In genomic region chr6:94700612-94701011, GRCm38 (mm10) we compare ENCODE assay signal across 8 mouse cellular contexts. TPM values are rescaled to one million over a fixed set of nuclear protein-coding genes. Genes with fewer than 3 reads are reported as not detected.
A peak's percentile ranks its signal among the peaks of the same experiment; 100 is the strongest.
DNase-seq lines count a peak whose midpoint lies in the region; ATAC-seq and TF ChIP-seq lines count a peak whose summit lies in the region.

No protein-coding gene starts in this region.

- H3K4me2 ChIP-seq in hindbrain, postnatal 0 days (ENCODE audit: low read depth, low read length) = peak overlapping the region; percentile 88
- peak overlapping the region; percentile 96 for H3K4me2 ChIP-seq in liver, embryonic 11.5 days
- peak overlapping the region; percentile 100 for H3K4me2 ChIP-seq in myocyte (ENCODE audit: low read depth)

- H3K79me2 ChIP-seq in myocyte (ENCODE audit: control insufficient read depth, insufficient read depth) = peaks cover 38% of the 10 kb centered on the region

- no peaks in the 10 kb centered on the region for H3K9me3 ChIP-seq in hindbrain, postnatal 0 days (ENCODE audit: low read length)
- H3K9me3 ChIP-seq in liver, embryonic 11.5 days (ENCODE audit: control insufficient read depth, low read length) = no peaks in the 10 kb centered on the region

- H3K9ac ChIP-seq in hindbrain, postnatal 0 days (replicated peaks; ENCODE audit: low read length) = 0 out of 2 replicates have a peak overlapping the region, but pooled peaks have one; percentile 90
- H3K9ac ChIP-seq in liver, embryonic 11.5 days (ENCODE audit: low read depth, low read length) = no peak overlapping the region

- no peak for ATAC-seq in hindbrain, postnatal 0 days
- no peak; the same call in 1 of the 2 replicates for ATAC-seq in liver, embryonic 11.5 days (replicated peaks; ENCODE audit: low FRiP score)

- H3K27ac ChIP-seq in hindbrain, postnatal 0 days = no peak overlapping the region
- H3K27ac ChIP-seq in liver, embryonic 11.5 days (ENCODE audit: low read depth, low read length) = no peak overlapping the region

- under 1% methylated on average over 8 of the region's 8 CpGs for WGBS in hindbrain, postnatal 0 days
- WGBS in liver, embryonic 11.5 days = 0% methylated on average over 8 of the region's 8 CpGs

- TF ChIP-seq CTCF in hindbrain, postnatal 0 days (IDR thresholded peaks at IDR 0.05; ENCODE audit: low read depth) = no peak

- no peaks in the 10 kb centered on the region for H3K36me3 ChIP-seq in hindbrain, postnatal 0 days (ENCODE audit: insufficient read depth, low read length)
- no peaks in the 10 kb centered on the region for H3K36me3 ChIP-seq in liver, embryonic 11.5 days (ENCODE audit: control insufficient read depth, insufficient read depth, low read length)
- H3K36me3 ChIP-seq in myocyte (ENCODE audit: control insufficient read depth, insufficient read depth) = no peaks in the 10 kb centered on the region

- peaks cover 11% of the 10 kb centered on the region; the same call in 1 of the 2 replicates for H3K4me1 ChIP-seq in hindbrain, postnatal 0 days (ENCODE audit: insufficient read depth, low read length)
- peaks cover 2% of the 10 kb centered on the region; the same call in 1 of the 2 replicates for H3K4me1 ChIP-seq in liver, embryonic 11.5 days (replicated peaks; ENCODE audit: control insufficient read depth, insufficient read depth, low read length)

- no peak for TF ChIP-seq POLR2A in myocyte (IDR thresholded peaks at IDR 0.05; ENCODE audit: insufficient read length, low read depth)

- H3K27me3 ChIP-seq in hindbrain, postnatal 0 days (ENCODE audit: insufficient read depth, low read length) = 0 out of 2 replicates have a peak, but pooled peaks cover 3% of the 10 kb centered on the region
- peaks cover 33% of the 10 kb centered on the region for H3K27me3 ChIP-seq in liver, embryonic 11.5 days (replicated peaks; ENCODE audit: control insufficient read depth, insufficient read depth, low read length)
- H3K27me3 ChIP-seq in myocyte (ENCODE audit: control insufficient read depth, insufficient read depth, insufficient read length) = no peaks in the 10 kb centered on the region

- H3ac ChIP-seq in myocyte (ENCODE audit: control insufficient read depth, insufficient read length) = no peak overlapping the region

- DNase-seq in urinary bladder, postnatal 14 days (ENCODE audit: low spot score) = peak; percentile 71
- DNase-seq in urinary bladder, adult 2 months (ENCODE audit: low spot score) = no peak
- DNase-seq in cerebellum, postnatal 10 days = peak; percentile 68 to 72
- DNase-seq in gastrocnemius, postnatal 10 days = peak; percentile 63
- peak; percentile 66 for DNase-seq in hindbrain, postnatal 0 days (ENCODE audit: low spot score)
- peak; percentile 61 for DNase-seq in liver, embryonic 11.5 days (ENCODE audit: low spot score)
- DNase-seq in urinary bladder, postnatal 25 days (ENCODE audit: low spot score) = peak; percentile 51

- H3K4me3 ChIP-seq in hindbrain, postnatal 0 days (ENCODE audit: low read length) = peak overlapping the region; percentile 85
- peak overlapping the region; percentile 73 for H3K4me3 ChIP-seq in liver, embryonic 11.5 days (ENCODE audit: low read depth, low read length)
- peak overlapping the region; percentile 44 for H3K4me3 ChIP-seq in myocyte

TF ChIP-seq in myocyte, 11 proteins besides CTCF, POLR2A, EP300 and RAD21:
- TF ChIP-seq TCF3 (IDR thresholded peaks at IDR 0.05; ENCODE audit: insufficient read length, low read depth) (no peak), MYOD1 (IDR thresholded peaks at IDR 0.05; ENCODE audit: control insufficient read depth in 1 of 3, insufficient read length in 2 of 3, low read depth in 2 of 3) (no peak), TCF12 (IDR thresholded peaks at IDR 0.05; ENCODE audit: insufficient read depth, poor library complexity, severe bottlenecking) (no peak), E2F4 (IDR thresholded peaks at IDR 0.05; ENCODE audit: insufficient read depth) (no peak), MYOG (IDR thresholded peaks at IDR 0.05; ENCODE audit: control insufficient read depth in 1 of 3, insufficient read depth in 1 of 3, insufficient read length in 2 of 3, low read depth in 2 of 3) (no peak), SRF (IDR thresholded peaks at IDR 0.05; ENCODE audit: control insufficient read depth, insufficient read length, low read depth) (no peak), REST (IDR thresholded peaks at IDR 0.05; ENCODE audit: insufficient read depth, insufficient read length) (no peak), USF1 (IDR thresholded peaks at IDR 0.05; ENCODE audit: low read depth) (no peak), CEBPB (IDR thresholded peaks at IDR 0.05; ENCODE audit: insufficient read depth, poor library complexity, severe bottlenecking) (no peak), POLR2AphosphoS2 (IDR thresholded peaks at IDR 0.05; ENCODE audit: insufficient read length, low read depth) (no peak), MAX (IDR thresholded peaks at IDR 0.05; ENCODE audit: low read depth) (no peak)
TF ChIP-seq in myocyte: peak in this region for 0.

RNA-seq across cellular contexts. Expression of gene Lrig1, which starts 0.7 kb away (rescaled TPM):
- polyA plus RNA-seq in urinary bladder, adult 2 months (2012; rRNA removed) = 10.8 and 13.8 TPM in 2 replicates
- 10 to 100 TPM; 52.1 to 54.0 TPM for total RNA-seq in gastrocnemius, postnatal 10 days (2021)
- total RNA-seq in hindbrain, postnatal 0 days (2014; rRNA removed) = 131 and 146 TPM in 2 replicates
- polyA plus RNA-seq in hindbrain, postnatal 0 days (2015; fragmentation: Nextera tagmentation; extraction: Ambion mirVana) = 23.0 and 27.8 TPM in 2 replicates
- 2.9 and 4.3 TPM in 2 replicates for polyA plus RNA-seq in liver, embryonic 11.5 days (2014; fragmentation: Nextera tagmentation; extraction: Ambion mirVana)
- 22.1 TPM for polyA plus RNA-seq in myocyte (2012; fragmentation: generic; extraction: Trizol)
